Mouse (Mus musculus) hindbrain, embryonic 11.5 days (tissue): ENCODE results near the gene Rmi1. TPM values are rescaled to one million over a fixed set of nuclear protein-coding genes. Genes with fewer than 3 reads are reported as not detected.
"Not testable (repeated sequence)": the region's sequence is repeated elsewhere in the genome, so short reads cannot be mapped to it uniquely, and the experiment has no call there.

Experiments
- ATAC-seq: fragments of 200-750 bp; cut with Nextera tagmentation; 2 replicates; pipeline ENCODE4 v1.8.0; 2017; ENCODE audit warnings: mild to moderate bottlenecking, moderate TSS enrichment, moderate library complexity; ENCODE audit not compliant: low FRiP score
- DNase-seq: peaks from one replicate; pipeline ENCODE4 v3.0.0-alpha.2; 2015; ENCODE audit warnings: low spot score
- H3K27ac ChIP-seq: fragments of 300-500 bp; sonication (generic); 2 replicates; pipeline ENCODE4 v1.5.1; 2014; ENCODE audit warnings: mild to moderate bottlenecking, low read depth, low read length
- H3K27me3 ChIP-seq: fragments of 300-500 bp; sonication (generic); 2 replicates; pipeline ENCODE4 v1.6.1; 2014; ENCODE audit warnings: mild to moderate bottlenecking, low read length, moderate library complexity, mixed read lengths; ENCODE audit not compliant: control insufficient read depth, insufficient read depth
- H3K36me3 ChIP-seq: fragments of 300-500 bp; sonication (generic); 2 replicates; pipeline ENCODE4 v1.6.1; 2014; ENCODE audit warnings: mild to moderate bottlenecking, low read length, moderate library complexity, mixed read lengths; ENCODE audit not compliant: control insufficient read depth, insufficient read depth
- H3K4me1 ChIP-seq: fragments of 300-500 bp; sonication (generic); replicated peaks from 2 replicates; pipeline ENCODE4 v1.6.1; 2014; ENCODE audit warnings: low read length, mixed read lengths; ENCODE audit not compliant: control insufficient read depth, insufficient read depth
- H3K4me2 ChIP-seq: fragments of 300-500 bp; sonication (generic); replicated peaks from 2 replicates; pipeline ENCODE4 v1.6.1; 2014; ENCODE audit warnings: mild to moderate bottlenecking, low read depth, low read length
- H3K4me3 ChIP-seq: fragments of 300-500 bp; sonication (generic); 2 replicates; pipeline ENCODE4 v1.5.1; 2014; ENCODE audit warnings: low read depth, low read length
- H3K9ac ChIP-seq: fragments of 300-500 bp; sonication (generic); 2 replicates; pipeline ENCODE4 v1.6.1; 2014; ENCODE audit warnings: low read depth, low read length
- H3K9me3 ChIP-seq: fragments of 300-500 bp; sonication (generic); 2 replicates; pipeline ENCODE4 v1.6.1; 2016; ENCODE audit warnings: low read length; ENCODE audit not compliant: control insufficient read depth
- WGBS: fragments of 180-500 bp; shearing (Covaris S2); extraction: QIAGEN DNeasy Blood & Tissue Kit; methylation state at CpG from one replicate; pipeline ENCODE4 v1.1.7; 2014; 5-methylcytosine and 5-hydroxymethylcytosine counted together
- polyA plus RNA-seq: library from polyadenylated mRNA; unstranded; fragments of >200 nt; fragmentation: Nextera tagmentation; extraction: Ambion mirVana; gene quantifications from 2 replicates; pipeline ENCODE4 v1.2.1, GENCODE M21; 2014

Gene Rmi1
- polyA plus RNA-seq, 1 experiment from 2014 or later = 34.4 TPM

DNA sequence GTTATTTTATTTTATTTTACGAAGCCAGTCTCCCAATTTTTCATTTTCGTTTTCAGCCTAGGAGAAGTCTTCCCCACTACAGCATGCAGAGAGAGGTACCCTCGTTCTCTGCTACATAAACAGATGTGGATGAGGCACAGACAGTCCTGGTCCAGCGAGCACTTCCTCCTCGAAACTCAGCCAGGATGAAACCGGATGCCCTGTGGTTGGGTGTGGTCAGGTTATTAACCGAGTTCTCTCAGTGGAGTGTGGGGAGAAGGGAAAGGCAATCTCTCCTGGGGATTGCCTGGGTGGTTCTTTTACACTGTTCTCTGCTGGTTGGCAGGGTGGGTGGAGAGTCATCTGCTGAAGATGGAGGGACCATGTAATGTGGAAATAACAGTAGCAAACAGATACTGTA, 41.7 kb downstream of the Rmi1 start:
- no peak overlapping the region for H3K9ac ChIP-seq
- H3K4me3 ChIP-seq = no peak overlapping the region
- ATAC-seq = no peak
- WGBS = 67% methylated on average over 7 of the region's 7 CpGs
- H3K27ac ChIP-seq = no peak overlapping the region
- H3K27me3 ChIP-seq = no peaks in the 10 kb centered on the region
- no peak for DNase-seq
- 0 out of 2 replicates have a peak, but pooled peaks cover 3% of the 10 kb centered on the region for H3K4me1 ChIP-seq
- no peaks in the 10 kb centered on the region for H3K36me3 ChIP-seq
- H3K9me3 ChIP-seq = no peaks in the 10 kb centered on the region
- H3K4me2 ChIP-seq = no peak overlapping the region

DNA sequence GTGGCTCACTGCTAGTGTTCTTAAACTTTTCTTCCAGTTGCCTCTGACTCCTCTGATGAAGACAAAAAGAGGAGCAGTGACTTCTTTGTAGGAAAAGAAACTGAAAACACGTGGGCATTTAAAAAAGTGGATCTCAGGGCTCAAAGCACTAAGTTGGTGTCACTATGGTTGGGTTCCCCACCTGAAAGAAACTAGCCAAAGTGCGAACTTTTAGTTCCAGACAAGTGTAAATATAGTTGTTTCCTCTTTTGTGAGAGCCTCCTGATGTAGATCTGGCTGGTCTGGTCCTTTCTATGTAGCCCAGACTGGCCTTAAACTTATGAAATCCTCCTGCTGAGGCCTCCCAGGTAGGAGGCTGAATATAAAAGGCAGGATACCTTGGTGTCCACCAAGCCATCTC, 44.5 kb downstream of the Rmi1 start:
- Histone ChIP-seq H3K36me3 (no peaks in the 10 kb centered on the region), H3K4me2 (no peak overlapping the region), H3K9me3 (no peaks in the 10 kb centered on the region), H3K4me1 (no peaks in the 10 kb centered on the region), H3K4me3 (no peak overlapping the region), H3K9ac (no peak overlapping the region), H3K27ac (no peak overlapping the region), H3K27me3 (no peaks in the 10 kb centered on the region)
- ATAC-seq (no peak), DNase-seq (no peak)
- WGBS = 82% methylated on average over 2 of the region's 2 CpGs

DNA sequence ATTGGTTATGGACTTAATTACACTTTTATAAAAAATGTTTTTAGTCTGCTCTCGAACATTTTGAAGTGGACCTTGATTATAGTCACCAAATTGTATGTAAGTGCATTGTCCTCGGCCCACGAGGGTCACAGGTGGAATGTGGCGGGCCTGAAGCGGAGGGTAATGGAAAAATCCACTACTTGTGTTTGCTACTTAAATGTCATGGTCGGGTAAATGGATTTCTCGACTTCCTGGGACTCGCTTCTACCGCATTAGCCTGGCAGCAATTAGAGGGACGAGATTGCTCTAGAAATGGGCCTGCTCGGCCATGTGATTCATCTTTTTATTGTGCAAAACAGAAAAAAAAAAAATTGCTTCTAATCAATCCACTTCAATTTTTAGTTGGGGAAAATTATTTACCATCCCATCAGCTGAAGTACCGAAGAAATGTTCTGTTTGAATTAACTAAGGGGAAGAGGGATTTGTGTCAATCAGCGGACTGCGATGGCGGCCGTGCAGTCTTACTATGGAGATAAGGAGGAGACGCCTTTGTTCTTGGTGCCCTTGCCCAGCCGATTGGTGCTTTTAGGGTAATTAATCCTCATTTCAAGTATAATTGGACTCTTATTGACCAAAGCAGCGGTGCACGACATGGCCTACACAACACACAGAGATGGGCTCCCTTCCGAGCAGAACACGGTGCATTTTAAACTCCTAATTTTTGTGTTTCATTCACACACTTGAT, 48.6 kb downstream of the Rmi1 start:
- no peaks in the 10 kb centered on the region for H3K4me1 ChIP-seq
- H3K36me3 ChIP-seq = no peaks in the 10 kb centered on the region
- H3K27ac ChIP-seq = no peak overlapping the region
- no peaks in the 10 kb centered on the region for H3K9me3 ChIP-seq
- WGBS = 65% methylated on average over 22 of the region's 22 CpGs
- H3K4me2 ChIP-seq = no peak overlapping the region
- no peak overlapping the region for H3K9ac ChIP-seq
- DNase-seq (no peak), ATAC-seq (no peak)
- no peak overlapping the region for H3K4me3 ChIP-seq
- H3K27me3 ChIP-seq = peaks cover 12% of the 10 kb centered on the region; the same call in 1 of the 2 replicates

DNA sequence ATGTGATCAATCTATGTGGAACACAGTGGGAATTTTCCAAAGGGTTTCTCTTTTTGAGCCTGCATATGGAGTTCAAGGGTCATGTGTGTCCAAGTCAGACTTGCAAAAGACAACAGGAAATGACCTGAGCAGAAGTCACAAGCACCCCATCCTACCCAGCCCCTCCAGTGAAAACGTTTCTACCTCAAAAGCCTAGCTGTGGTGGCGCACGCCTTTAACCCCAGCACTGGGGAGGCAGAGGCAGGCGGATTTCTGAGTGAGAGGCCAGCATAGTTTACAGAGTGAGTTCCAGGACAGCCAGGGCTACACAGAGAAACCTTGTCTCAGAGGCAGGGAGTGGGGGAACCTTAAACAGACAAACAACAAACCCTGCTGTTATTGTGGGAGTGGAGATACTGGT, 50.2 kb downstream of the Rmi1 start:
- H3K9me3 ChIP-seq = no peaks in the 10 kb centered on the region
- DNase-seq (no peak), ATAC-seq (no peak)
- no peaks in the 10 kb centered on the region for H3K4me1 ChIP-seq
- no peak overlapping the region for H3K4me2 ChIP-seq
- H3K4me3 ChIP-seq = no peak overlapping the region
- WGBS = 62% methylated on average over 4 of the region's 4 CpGs
- H3K27ac ChIP-seq = no peak overlapping the region
- no peak overlapping the region for H3K9ac ChIP-seq
- H3K27me3 ChIP-seq = peaks cover 12% of the 10 kb centered on the region; the same call in 1 of the 2 replicates
- no peaks in the 10 kb centered on the region for H3K36me3 ChIP-seq

DNA sequence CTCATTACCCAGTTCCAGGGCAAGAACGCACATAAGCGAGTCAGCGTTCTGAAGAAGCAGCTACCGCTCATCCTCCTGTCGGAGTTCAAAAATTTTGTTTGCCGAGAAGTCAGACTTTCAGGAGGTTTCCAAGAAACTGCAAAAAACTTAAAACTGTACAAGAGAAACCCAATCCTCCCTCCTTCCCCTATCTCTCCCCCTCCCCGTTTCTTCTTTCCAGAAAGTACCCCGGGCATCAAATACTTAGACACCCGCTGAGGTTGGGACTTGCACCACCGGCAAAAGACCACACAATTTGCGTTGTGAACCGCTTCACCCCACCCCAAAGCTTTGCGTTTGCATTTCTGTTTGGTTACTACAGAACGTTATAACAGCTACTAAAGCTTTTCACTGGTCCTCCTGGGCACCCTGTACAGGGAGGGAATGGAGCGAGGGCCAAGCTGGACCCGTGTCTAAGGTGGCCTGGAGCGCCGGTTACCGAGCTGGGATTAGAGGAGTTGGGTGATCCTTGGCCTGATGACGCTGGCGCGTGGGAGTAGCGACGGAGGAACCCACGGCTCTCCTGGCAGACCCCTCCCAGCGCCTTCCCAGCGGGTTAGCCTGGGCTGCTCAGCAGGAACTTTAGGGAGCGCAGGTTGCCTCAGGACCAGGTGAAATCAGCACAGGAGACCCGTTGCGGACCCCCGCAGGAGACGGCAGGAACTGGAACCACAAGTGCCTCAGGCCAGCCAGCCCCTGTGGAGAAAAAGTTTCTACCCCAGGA, 50.8 kb downstream of the Rmi1 start:
- DNase-seq (peak; percentile 47), ATAC-seq (no peak)
- Histone ChIP-seq H3K9me3 (no peaks in the 10 kb centered on the region), H3K27ac (no peak overlapping the region), H3K9ac (no peak overlapping the region), H3K36me3 (no peaks in the 10 kb centered on the region), H3K4me1 (no peaks in the 10 kb centered on the region), H3K27me3 (peaks cover 12% of the 10 kb centered on the region; the same call in 1 of the 2 replicates), H3K4me3 (peak overlapping the region; percentile 18; the same call in 1 of the 2 replicates), H3K4me2 (peak overlapping the region; percentile 28; the same call in 1 of the 2 replicates)
- 14% methylated on average over 32 of the region's 32 CpGs for WGBS

DNA sequence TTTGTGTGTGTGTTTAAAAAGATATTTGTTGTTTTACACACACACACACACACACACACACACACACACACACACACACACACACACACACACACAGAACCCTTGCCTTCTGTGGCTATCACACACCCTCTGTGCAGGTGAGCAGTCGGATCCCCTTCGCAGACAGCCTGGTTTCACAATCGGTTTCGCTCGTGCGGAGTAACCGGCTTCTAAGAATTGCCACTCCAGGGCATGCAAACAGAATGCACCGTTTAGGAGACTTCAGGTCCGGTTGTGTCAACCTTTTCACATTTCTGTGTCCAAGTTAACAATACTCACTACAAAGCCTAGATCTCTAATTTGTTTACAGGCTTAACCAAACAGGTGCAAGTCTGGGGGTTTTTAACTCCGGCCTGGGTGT, 51.5 kb downstream of the Rmi1 start:
- no peak overlapping the region for H3K4me2 ChIP-seq
- H3K9ac ChIP-seq = no peak overlapping the region
- WGBS = 24% methylated on average over 10 of the region's 10 CpGs
- H3K4me1 ChIP-seq = no peaks in the 10 kb centered on the region
- no peak for DNase-seq
- no peak overlapping the region for H3K27ac ChIP-seq
- H3K27me3 ChIP-seq = peaks cover 12% of the 10 kb centered on the region; the same call in 1 of the 2 replicates
- no peak for ATAC-seq
- no peaks in the 10 kb centered on the region for H3K9me3 ChIP-seq
- H3K36me3 ChIP-seq = no peaks in the 10 kb centered on the region
- no peak overlapping the region for H3K4me3 ChIP-seq

DNA sequence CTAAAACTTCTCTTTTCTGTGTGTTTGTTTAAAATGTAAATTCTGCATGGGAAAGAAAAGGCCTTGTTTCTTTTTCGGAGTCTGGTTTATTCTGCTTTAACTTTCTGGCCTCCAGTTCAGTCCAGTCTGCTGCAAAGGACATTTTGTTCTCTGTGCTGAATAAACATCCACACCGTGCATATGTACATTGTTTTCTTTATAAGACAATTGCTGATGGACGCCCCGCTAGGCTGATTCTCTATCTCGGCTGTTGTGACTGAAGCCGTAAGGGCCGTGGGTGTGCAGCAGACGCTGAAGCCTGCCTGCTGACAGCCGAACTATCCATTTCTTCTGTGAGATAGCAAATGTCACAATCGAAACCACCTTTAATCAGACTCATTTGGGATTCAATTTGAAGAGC, 54.5 kb downstream of the Rmi1 start:
- Histone ChIP-seq H3K9ac (no peak overlapping the region), H3K9me3 (no peaks in the 10 kb centered on the region), H3K4me2 (no peak overlapping the region), H3K27me3 (peaks cover 12% of the 10 kb centered on the region; the same call in 1 of the 2 replicates), H3K27ac (no peak overlapping the region), H3K4me3 (no peak overlapping the region), H3K4me1 (no peaks in the 10 kb centered on the region), H3K36me3 (no peaks in the 10 kb centered on the region)
- ATAC-seq = no peak
- 49% methylated on average over 10 of the region's 10 CpGs for WGBS
- no peak for DNase-seq

DNA sequence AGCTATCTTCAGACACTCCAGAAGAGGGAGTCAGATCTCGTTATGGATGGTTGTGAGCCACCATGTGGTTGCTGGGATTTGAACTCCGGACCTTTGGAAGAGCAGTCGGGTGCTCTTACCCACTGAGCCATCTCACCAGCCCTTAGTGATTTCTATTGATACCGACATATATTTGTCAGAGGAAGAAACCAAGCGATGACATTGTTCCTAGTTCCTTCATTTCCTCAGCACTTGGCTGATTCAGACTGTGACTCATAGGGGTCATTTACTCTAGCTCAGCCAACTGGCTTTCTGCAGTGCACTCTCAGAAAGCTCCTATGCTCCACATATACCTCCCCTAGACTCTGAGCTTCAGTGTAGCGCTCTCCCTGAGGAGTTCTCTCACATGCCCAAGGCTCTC, 56.8 kb downstream of the Rmi1 start:
- H3K27me3 ChIP-seq, H3K4me1 ChIP-seq, H3K9me3 ChIP-seq, H3K4me2 ChIP-seq, H3K27ac ChIP-seq, H3K9ac ChIP-seq, ATAC-seq, H3K4me3 ChIP-seq, DNase-seq, H3K36me3 ChIP-seq: not testable (repeated sequence)
- 96% methylated on average over 5 of the region's 6 CpGs for WGBS
